Mouse (Mus musculus) lung, adult 2 months (tissue): Measurements from ENCODE around the gene Hoxa7. TPM values are rescaled to one million over a fixed set of nuclear protein-coding genes. Genes with fewer than 3 reads are reported as not detected.

Experiments used
- DNase-seq: peaks from one replicate; pipeline ENCODE4 v3.0.0; 2022
- H3K4me1 ChIP-seq: fragments of 200-500 bp; 2 replicates; pipeline ENCODE4 v1.6.1; 2011; ENCODE audit warnings: low read length; ENCODE audit not compliant: control insufficient read depth, insufficient read depth
- H3K4me3 ChIP-seq: fragments of 200-500 bp; replicated peaks from 2 replicates; pipeline ENCODE3; 2011; ENCODE audit warnings: low read depth, mild to moderate bottlenecking, control low read depth, low read length; ENCODE audit errors: extremely low read depth
- CTCF ChIP-seq: fragments of 200-500 bp; IDR thresholded peaks from 2 replicates; pipeline ENCODE4 v1.5.1; 2011; ENCODE audit warnings: mild to moderate bottlenecking, low read length, control low read depth; ENCODE audit not compliant: insufficient read depth
- POLR2A ChIP-seq: fragments of 200-500 bp; IDR thresholded peaks from 2 replicates; pipeline ENCODE4 v1.6.1; 2011; ENCODE audit warnings: low read depth, mild to moderate bottlenecking, control low read depth, low read length, borderline replicate concordance; ENCODE audit errors: extremely low read depth
- WGBS: fragments of 180-500 bp; shearing (Covaris S2); methylation state at CpG from one replicate; pipeline ENCODE4 v1.1.7; 2018; 5-methylcytosine and 5-hydroxymethylcytosine counted together
- polyA plus RNA-seq: library from polyadenylated mRNA; depleted of rRNA; stranded (reverse); fragments of >200 nt; gene quantifications from 2 replicates; pipeline ENCODE4 v1.2.3, GENCODE M21; 2012

The Hoxa7 gene
- polyA plus RNA-seq, 1 experiment: 6.6 TPM

DNA sequence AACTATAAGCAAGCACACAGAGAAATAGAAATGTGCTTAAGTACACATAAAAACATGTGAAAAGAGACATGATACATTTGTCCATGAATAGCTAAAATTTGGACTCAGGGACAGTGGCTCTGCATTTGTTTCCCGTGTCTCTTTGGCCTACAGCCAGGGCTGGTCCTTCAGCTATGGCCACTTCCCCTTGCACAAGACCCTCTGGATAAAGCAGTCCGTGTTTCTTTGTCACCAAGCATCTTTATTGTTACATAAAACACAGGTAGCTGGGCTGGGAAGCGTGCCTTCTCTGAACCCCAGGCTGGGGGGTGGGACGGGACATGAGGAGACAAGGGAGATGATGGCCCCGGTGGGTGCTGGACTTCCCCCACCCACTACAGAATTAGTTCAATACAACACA lies 7.4 kb downstream of the Hoxa7 start:
- no peak overlapping the region for H3K4me3 ChIP-seq
- 38% methylated on average over 5 of the region's 5 CpGs for WGBS
- H3K4me1 ChIP-seq: peaks cover 12% of the 10 kb centered on the region
- TF ChIP-seq CTCF (no peak), POLR2A (no peak)
- DNase-seq: no peak

DNA sequence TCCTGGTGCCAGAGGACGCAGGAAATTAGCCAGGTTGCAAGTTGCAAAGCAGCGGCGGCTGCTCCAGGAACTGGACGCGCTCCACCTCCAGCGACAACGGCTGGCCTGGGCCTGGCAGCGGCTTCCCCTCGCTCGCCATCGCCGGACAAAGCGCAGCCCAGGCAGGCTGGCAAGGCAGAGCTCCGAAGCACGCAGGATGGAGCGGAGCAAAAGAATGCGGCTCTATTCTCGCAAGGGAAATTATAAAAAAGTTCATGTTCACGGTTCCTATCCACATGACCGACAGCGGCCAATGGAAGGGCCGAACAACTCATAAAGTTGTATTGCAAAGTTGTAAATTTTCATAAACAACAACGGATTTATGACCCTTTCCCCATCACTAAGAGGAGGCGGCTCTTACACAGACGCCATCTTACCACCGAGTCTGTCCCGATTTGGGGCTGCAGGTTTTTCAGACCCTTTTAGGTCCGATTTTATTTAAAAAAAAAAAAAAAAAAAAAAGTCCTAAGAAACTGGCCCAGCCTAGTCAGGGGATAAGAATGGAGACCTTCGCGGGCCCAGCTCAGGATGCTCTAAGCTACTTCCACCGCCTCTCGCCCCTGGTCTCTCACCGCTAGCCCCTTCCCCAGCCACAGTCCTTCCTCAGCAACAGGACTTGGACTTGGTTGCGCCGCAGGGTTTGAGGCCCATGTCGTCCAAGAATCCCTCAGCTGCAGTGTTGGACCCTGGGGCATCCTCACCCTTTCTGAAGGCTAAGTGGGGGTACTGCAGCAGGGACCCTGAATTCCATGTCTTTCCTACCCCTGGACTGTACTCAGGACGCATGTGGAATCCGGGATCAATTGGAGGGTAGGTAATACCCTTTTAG lies 8.3 kb downstream of the Hoxa7 start, which contains the start of the genes Hoxa3 and Gm28308:
Gene Hoxa3 (minus strand): TSS at position 218 of the 868 bp plus-strand sequence.
Gene Gm28308 (minus strand): TSS at position 221 of the 868 bp plus-strand sequence.
- Histone ChIP-seq H3K4me3 (peak within 1 kb of the TSS; percentile 69), H3K4me1 (peaks cover 15% of the 10 kb centered on the region)
- no peak for DNase-seq
- 11% methylated on average over 38 of the region's 38 CpGs for WGBS
- no peak for TF ChIP-seq CTCF
- TF ChIP-seq POLR2A: peak; percentile 40; the same call in 1 of the 2 replicates

DNA sequence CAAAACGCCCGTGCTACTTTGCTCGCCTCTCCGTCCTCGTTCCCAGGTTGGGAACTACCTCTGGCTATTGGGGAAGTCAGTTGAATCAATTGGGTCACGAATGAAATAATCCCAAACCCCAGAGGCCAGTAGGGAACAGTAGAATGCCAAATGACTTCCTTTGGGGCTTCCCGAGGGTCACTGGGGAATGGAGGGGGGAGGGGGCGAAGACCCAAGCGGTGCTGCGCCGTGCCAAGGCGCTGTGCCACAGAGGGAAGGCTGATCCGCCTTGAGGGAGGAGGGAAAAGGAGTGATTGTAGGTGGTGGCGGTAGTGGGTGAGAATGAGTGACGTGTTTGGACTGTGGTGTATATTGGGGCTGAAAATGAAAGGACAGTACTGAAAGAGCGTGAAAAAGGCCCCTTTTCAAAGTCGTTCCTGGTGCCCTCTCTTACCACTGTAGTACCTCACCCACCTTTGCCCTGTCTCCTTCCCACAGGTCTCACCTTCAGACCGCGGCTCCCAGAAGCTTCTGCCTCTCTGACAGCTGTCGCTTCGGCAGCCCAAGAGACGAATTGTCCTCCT lies 9.0 kb downstream of the Hoxa7 start:
- no peak for DNase-seq
- H3K4me1 ChIP-seq: peaks cover 15% of the 10 kb centered on the region

DNA sequence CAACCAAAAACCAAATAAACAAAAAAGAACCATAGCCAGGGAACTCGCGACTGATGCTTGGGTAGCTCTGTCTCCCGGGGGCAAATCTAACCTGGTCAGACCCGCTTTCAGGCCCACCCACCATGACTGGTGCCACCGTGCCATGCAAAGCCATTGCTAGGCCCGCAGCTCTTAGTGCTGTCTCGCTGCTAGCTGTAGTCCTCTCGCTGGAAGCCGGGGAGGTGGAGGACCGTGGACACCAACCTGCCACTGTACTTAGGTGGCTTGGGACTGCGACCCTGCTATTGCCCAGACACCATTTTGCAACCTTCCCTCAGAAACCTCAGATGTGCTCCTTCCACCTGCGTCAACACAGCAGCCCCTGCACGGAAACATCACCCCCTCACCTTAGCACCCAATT lies 9.7 kb downstream of the Hoxa7 start:
- H3K4me3 ChIP-seq: peak overlapping the region; percentile 69
- TF ChIP-seq CTCF (no peak), POLR2A (no peak)
- H3K4me1 ChIP-seq: peaks cover 15% of the 10 kb centered on the region
- no peak for DNase-seq
- 7% methylated on average over 13 of the region's 13 CpGs for WGBS

More for the DNA sequence above, 9.0 kb downstream of the Hoxa7 start:
- TF ChIP-seq CTCF (no peak), POLR2A (no peak)
- peak overlapping the region; percentile 69 for H3K4me3 ChIP-seq
- 6% methylated on average over 22 of the region's 22 CpGs for WGBS

DNA sequence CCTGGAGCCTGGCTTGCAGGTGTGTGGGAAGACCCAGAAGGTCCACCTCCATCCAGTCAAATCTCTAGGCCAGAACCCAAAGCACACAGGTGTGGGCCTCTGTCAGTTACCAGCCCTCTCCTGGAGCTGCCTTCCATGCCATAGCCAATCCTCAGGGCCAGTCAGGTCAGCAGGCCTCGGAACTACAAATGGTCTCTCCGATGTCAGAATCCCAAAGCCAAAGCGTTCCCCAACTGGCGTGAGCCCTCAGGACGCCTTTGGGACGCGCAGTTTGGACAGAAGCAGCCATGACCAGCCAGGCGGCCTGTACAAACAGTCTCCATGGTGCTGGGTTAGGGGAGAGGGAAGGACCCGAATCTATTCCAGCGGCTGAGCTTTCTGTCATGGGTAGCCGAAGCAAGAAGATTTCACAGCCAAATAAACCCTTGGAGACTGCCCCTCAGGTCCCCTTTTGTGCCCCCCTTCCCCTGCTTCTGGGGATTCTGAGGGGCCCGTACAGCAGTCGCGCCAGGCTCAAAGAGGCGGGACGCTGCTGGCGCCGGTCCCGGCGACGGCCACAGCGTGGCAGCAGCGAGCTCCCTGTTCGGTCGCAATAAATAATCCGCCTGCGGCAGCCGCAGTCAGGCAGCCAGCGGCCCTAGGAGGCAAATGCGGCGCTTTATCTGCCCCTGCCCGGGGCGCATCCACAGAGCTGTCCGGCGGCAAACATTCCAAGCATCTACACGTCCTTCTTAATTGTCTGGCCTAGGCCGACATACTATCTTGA lies 10.3 kb downstream of the Hoxa7 start:
- peak overlapping the region; percentile 69 for H3K4me3 ChIP-seq
- peaks cover 15% of the 10 kb centered on the region for H3K4me1 ChIP-seq
- 4% methylated on average over 37 of the region's 37 CpGs for WGBS
- TF ChIP-seq CTCF: peak; percentile 44; the same call in 1 of the 2 replicates
- TF ChIP-seq POLR2A: peak; percentile 51; the same call in 1 of the 2 replicates
- peak; percentile 81 for DNase-seq

DNA sequence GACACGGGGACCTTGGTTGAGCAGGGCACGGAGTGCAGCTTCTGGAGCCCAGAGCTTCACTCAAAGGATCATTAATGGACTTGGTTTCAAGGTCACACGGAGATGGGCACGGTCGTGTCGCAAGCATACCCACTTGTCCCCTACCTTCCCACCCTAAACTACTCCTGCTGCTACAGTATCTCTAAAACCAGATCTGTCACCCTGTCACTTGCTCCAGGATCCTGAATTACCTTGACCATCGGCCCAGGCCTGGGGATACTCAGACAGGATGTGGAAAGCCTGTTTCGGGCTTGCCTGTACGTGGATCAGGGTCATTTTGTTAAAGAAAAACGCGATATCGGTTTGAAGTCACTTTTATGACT lies 12.0 kb downstream of the Hoxa7 start:
- DNase-seq: no peak
- TF ChIP-seq CTCF: no peak
- no peak for TF ChIP-seq POLR2A
- WGBS: 57% methylated on average over 12 of the region's 12 CpGs
- H3K4me3 ChIP-seq: no peak overlapping the region
- H3K4me1 ChIP-seq: peaks cover 15% of the 10 kb centered on the region

DNA sequence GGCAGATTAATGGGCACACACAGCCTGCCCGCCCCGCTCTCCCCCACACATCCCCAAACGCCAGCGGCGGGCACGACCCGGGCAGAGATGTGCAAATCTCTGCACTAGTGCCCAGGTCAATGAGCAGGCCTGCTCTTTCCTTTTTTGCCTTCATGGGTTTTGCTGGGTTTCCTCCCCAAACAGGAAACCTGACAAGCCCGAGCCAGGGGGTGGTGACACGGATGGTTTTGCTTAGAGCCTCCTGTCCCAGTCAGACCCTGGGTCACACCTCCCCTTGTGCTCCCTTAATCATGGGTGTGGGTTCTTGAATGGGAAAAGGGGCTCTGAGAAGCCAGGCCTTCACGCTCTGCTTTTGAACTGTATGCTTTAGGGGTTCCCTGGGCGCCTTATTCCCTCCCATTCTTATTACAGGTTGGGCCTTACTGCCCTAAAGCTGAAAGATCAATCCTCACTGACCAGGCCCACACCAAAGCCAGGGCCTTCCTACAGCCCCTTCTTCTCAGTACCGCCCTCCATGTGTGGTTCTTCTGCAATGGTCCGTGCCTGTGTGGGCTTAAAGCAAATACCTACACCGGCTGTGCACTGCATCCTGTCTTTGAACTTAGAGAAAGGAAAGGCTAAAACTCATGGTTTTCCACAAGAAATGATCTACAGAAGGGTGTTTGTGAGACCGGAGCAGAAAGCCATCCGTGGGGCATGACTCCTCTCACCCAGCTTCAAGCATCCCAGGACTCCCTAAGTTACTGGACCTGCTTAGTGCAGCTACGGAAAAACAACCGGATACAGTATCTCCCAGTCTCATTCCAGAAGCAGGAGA lies 12.6 kb downstream of the Hoxa7 start:
- Histone ChIP-seq H3K4me3 (peak overlapping the region; percentile 48), H3K4me1 (peaks cover 15% of the 10 kb centered on the region)
- DNase-seq: no peak
- TF ChIP-seq CTCF (no peak), POLR2A (no peak)
- WGBS: 31% methylated on average over 18 of the region's 18 CpGs

DNA sequence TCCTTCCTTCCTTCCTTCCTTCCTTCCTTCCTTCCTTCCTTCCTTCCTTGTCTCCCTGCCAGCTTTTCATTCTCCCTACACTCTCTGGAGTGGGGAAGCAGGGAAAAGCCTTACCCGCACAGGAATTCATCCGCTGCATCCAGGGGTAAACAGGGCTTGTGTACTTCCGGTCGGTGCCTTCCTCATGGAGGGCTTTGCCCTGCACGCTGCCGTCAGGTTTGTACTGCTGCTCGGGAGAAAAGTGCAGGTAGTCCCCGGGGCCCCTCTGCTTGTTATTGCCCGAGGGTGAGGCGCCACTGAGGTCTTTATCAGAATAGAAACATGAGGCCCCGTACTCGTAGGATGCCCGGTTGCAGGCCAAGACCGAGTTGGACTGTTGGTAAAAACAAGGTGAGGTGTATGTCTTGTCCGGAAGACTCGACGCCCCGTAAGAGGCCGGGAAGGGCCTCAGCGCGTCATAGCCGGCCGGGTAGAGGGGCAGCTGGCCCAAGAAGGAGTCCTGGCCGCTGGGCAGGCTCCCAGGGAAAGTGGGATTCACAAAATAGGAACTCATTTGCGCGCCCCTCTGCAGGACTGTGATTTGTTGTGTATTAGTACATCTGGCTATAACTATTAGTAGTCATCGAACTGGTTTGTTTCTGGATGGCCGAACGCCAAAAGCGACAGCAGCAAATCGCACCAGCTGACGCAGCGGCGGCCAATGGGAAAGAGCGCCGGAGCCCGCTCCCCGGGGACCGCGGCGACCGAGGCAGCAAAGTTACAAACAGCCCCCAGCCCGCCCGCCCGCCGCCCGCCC lies 13.4 kb downstream of the Hoxa7 start, which contains the start of gene Hoxa6:
Gene Hoxa6 (minus strand): TSS at position 651 of the 796 bp plus-strand sequence.
- Histone ChIP-seq H3K4me1 (peaks cover 12% of the 10 kb centered on the region), H3K4me3 (peak within 1 kb of the TSS; percentile 50)
- DNase-seq: no peak
- 13% methylated on average over 47 of the region's 47 CpGs for WGBS
- TF ChIP-seq CTCF (no peak), POLR2A (no peak)
